Mouse (Mus musculus): ENCODE results near the gene Dlec1.

The Dlec1 gene

DNA sequence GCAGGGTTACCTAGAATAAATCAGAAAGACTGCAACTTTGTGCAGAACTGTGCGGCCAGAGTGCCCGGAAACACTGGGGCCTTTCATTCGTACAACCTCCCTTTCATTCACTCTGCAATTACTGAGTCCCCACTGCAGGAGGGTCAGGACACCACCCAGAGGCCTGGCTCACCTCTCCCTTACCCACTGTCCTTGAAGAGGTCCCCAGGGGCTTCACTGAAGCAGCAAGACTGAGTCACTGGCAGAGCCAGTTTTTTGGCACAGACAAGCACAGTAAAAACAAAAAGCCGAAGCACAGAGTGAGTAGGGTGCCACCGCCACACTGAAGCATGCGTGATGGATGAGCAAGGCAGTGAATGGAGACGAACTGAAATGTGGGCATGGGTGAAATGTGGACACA is 12.8 kb upstream of the Dlec1 start:
- DNase-seq (ENCODE audit: low spot score in 2 of 2), result no peak

DNA sequence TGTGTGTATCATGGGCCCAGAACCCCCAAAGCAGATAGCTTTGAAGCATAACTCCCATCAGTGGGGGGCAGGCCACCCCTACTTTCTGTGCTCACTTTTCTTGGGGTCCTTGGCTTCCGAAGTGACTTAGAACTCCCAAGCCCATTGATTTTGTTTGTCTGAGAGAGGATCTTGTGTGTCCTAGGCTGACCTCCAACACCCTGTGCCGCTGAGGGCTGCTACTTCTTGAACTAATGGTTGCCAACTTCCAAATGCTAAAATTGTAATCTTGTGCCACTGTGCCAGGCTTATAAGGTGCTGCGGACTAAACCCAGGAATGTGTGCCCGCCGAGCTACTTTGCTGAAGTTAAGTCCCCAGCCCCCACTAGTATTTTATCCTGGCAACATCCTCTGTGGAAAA is 11.8 kb upstream of the Dlec1 start:
- DNase-seq (ENCODE audit: low spot score in 2 of 2), result no peak

DNA sequence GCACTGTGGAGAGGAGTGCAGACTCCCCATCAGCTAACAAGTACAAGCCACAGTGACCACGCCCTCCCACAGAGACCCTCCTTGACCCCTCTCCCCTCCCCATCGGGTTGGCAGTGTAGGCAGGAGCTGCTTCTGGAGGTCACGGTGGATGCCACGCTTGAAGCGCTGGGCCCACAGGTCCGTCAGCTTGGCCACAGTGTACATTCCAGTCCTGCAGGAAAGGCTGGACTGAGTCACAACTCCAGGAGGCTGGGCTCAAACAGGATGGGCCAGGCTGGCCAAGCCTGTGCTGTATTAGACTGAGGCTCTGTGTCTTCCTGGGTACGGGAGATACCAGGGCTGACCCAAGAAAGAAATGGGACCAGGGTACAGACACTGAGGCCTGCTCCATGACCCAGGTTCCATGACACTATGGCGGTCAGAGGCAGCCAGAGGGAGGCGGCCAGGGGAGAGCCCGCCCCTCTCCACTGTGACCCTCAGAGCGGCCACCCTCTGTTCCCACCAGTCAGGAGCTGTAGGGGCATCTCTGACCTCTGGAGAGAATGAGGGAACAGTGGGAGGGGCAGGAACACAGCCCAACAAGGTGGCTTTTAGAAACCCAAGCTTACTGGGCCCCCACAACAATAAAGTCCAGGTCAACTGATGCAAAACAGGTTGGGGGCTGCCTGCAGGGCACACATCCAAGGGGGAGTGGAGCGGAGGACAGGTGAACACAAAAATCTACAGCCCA is 10.5 kb upstream of the Dlec1 start:
- no peak for DNase-seq (ENCODE audit: low spot score in 2 of 2)

DNA sequence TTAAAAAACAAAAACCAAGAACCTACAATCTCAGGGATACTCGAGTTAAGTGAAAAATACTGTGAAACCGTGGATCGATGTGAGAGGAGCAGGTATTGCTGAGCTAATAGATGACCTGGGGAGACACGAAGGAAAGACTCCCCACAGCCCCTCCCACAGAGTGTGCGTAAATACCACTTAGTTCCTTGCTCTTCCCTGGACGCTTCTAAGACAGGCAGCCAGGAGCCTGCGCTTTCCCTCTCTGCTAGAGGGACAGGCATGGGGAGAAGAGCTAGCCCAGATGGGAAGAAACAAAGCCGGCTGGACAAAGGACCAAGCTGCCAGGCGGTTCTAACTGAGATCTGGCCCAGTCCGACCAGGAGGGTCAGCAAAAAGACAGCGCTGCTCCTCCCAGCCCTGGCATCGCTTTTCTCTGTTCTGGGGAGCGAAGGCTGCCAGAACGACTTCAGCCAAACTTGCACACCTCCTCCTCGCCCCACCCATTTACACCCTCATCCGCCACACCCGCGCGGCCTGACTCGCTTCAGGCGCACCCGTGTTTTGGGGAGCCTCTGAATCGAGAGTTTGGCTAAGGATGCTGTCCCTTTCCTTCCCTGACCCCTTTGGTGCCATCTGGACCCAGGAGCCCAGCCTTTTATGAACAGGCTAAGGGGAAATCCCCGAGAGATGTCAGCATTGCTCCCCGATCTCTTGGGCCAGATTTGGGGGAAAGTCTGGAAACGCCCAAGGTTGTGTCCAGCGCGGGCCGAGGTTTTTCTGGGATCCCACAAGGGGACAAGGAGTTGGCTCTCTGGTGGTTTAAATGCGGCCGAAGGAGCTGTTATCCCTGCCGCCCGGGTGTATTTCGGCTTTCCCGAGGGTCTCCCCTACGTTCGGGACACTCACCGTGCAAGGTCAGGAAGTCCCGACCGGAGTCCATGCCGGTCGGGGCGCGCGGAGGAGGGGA is 9.5 kb upstream of the Dlec1 start:
- no peak for DNase-seq (ENCODE audit: low spot score in 2 of 2)

DNA sequence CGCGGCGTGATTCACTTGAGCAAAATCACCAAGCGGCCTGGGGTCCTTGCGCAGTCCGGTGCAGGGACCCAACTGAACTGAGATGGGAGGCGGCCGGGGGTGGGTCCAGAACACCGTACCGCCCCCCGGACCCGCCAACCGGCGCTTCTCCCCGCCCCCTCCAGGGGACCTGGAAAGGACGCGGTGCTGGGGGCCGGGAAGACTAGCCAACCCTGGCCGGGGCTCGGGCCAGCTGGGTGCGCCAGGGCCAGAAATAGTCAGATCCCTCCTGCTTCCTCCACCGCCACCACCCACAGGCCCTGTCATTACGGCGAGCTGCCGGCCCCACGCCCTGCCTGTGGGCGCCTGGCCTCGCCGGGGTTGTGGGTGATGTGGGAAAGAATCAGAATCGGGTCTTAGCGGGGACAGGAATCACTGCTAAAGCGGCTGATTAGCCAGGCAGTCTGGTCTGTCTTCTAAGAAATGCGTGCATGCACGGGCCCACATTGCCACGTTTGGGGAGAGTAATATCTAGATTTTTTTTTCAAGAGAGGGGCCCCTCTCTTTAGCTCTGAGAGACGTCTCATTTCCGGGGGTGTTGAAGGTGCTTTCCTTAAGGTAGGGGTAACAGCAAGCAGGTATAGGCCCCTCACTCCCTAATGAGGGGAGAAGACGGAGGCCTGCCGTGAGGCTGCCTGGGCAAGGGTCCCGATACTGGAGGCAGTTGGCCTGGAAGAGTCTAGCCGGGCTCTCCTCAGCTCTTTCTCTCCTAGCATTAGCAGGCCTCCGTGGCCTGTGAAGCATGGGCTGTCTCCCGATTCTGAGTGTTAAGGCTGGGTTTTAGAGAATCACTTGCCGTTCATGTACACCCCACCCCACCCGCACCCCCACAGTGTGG is 8.6 kb upstream of the Dlec1 start, which contains the start of gene Plcd1:
Gene Plcd1 (minus strand): TSS at position 84 of the 877 bp plus-strand sequence.
- no peak for DNase-seq (ENCODE audit: low spot score in 2 of 2)

DNA sequence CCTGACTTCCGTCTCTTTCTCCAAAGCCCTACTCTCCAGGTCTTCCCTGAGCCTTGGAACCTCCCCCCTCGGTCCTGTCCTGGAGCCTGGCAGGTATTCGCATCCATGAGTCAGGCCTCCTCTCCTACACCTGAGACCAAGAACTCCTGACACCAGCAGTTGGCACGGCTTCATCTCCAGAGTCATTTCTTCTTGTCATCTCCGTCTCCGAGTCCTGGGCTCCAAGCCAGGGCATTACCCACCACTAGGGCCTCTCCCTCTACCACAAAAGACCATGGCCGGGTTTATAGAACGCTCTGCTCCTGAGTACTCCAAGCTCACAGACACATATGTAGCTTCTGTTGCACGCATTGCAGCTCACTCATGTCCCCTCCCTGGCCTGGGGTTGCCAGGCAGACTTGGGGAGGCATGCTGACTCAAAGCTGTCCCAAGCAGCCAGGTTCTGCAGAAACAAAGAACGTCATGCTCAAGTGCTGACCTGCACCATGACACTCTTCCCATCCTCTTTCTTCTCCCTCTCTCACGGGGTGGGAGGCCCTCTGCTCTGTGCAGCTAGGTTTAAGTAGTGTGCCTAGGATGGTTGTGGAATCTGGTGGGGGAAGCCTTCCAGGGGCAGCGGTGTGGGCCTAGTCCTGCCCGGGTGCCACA is 7.7 kb upstream of the Dlec1 start:
- no peak for DNase-seq (ENCODE audit: low spot score in 2 of 2)

DNA sequence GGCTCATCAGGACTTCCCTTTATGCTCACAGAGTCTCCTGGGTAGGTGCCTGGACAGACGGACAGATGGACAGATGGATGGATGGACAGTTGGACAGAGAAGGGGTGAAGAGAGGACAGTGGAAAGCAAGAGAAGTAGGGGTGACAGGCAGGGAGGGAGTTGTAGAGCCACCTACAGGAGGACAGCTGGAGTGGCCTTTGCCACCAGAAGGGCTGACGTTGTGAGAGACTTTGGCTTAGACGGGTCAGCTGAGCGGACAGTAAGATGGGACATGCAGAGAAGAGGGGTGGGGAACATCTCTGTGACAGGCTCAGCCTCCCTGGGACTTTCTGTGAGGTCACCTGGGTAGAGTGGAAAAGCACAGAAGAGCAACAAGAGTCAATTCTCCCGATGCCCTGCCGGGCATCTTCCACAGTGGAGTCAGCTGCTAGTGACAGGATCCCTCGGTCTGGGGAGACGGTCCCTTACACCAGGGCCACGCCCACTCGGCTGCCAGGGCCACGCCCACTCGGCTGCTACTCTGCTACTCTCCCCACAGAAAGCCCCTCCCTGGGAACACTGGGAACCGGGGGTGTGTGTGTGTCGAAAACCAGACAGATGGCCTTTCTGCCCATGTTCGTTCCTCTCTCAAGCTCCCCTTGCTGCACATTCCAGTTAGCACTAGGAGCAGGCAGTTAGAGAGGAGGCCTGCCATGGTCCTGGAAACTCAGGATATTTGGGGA is 1.9 kb upstream of the Dlec1 start:
- DNase-seq (ENCODE audit: low spot score in 2 of 2), result peak; percentile 9 to 28

DNA sequence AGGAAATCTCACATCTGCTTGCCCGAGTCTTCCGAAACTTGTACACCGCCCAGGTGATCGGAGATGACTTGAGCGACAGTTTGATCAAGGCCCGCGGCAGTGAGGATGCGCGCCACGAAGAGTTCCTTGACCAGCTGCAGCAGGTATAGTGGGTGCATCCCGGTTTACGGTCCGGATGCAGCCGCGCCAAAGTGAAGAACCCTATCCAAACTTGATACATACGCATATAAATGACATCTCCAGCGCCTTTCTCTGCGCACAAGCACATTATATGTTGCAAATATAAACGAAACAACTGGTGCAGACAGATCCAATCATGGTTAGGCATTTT is 470 bp downstream of the Dlec1 start:
- DNase-seq (ENCODE audit: low spot score in 2 of 2), result no peak

DNA sequence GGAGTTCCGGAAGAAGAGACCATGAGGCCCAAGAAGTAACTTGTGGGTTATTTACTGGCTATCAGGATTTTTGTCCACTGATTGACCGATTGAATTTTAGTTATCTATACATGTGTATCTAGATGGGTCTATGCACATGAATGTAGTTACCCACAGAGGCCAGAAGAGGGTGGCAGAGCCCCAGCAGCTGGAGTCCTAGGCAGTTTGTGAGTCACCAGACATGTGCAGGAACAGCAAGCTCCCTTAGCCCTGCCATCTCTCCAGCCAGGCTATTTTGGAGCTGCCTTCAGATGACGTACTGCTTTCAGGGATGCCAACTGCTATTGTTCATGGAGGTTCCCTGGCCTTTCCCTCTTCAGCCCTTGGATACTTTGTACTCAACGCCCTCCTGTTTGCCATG is 5.3 kb downstream of the Dlec1 start:
- peak in 1 of 2 experiments; percentile 16 for DNase-seq (ENCODE audit: low spot score in 2 of 2)

DNA sequence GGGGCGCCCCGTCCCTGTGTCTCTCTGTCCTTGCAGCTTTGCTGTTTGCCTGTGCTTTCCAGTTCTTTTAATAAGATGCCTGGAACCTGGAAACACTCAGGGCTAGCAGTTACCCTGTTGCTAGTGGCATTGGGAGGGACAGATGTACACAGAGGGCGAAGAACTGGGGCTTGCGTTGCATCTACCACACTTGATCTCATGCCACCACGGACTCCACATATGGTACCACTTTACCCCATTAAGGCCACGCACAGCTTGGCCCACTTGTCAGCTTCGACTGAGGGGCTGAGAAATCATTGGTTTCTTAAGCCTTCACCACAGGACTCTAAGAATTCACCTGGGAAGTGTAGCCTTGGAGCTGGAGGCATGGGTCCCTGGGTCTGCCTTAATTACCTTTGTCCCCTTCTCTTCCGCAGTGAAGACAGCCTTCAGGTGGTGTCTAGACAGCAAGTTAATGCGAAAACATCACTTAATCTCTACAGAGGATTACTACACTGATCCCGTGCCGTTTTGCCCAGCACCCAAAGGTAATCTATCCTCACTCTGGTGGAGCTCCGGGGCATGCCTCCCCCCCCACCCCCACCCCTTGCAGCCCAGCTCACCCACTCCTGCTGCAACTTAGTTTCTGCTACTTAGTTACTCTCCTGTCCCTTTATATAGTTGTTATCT is 7.5 kb downstream of the Dlec1 start:
- DNase-seq (ENCODE audit: low spot score in 2 of 2), result no peak

DNA sequence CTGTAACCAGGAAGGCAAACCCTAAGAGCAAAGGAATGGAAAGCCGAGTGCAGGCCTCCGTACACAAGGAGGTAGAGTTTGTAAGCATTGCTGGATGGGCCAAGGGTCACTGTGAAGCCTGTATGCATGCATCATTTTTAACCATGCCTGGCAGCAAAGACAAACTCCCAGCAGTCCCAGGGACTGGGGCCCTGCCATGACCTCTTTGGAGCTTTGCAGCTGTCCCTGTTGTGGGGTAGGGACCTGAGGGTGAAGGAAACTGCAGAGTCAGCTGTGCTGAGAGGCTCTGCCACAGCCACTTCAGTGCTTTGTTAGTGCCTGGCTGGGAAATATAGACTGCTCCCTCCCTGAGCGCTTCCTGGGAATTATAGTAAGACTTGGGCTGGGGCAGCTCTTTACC is 8.4 kb downstream of the Dlec1 start:
- DNase-seq (ENCODE audit: low spot score in 2 of 2), result no peak

DNA sequence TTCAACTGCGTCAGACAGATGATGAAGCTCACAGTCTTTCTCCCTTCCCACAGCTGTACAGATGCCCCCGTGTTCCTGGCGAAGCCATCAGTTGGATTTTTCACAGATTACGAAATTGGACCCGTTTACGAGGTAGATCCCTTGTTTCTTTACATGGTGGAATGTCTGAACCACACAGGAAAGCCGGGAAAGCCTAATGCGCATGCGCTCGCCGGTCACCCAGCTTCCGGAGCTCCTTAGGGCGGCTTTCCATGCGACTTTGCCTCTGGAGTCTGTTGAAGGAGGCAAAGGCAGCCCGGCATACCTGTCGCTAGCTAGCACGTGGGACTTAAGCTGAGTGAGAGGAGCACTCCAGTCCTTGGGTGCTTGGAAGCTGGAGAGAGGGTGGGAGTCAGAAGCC is 12.6 kb downstream of the Dlec1 start:
- no peak for DNase-seq (ENCODE audit: low spot score in 2 of 2)

DNA sequence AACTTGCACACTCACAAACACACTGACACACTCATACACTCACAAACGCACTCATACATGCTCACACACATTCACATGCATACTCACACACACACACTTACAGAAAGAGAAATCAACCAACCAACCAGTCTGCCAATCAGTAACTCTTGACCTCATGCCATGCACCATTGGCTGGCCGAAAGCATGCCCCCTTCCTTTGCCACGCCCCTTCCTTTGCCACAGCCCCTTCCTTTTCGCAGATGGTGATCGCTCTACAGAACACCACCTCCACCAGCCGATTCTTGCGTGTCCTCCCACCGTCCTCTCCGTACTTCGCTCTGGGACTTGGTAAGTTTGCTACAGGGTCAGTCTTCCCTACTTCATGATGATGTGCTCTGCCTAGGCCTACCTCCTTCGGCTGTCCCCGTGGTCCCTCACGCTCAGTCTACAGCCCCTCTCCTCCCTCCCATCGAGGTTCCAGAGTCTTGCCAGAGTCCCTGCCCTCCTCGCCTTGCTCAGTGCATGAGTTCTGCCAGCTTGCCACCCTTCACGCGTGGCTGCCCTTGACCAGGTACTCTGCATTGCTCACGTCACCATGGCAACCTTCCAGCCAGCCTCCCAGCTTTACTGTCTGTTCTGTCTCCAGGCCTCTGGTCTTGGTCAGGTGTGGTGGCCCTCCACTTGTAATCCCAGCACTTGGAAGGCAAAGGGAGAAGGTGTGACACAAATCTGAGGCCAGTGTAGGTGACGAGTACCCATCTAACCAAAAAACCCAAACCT is 17.3 kb downstream of the Dlec1 start:
- DNase-seq (ENCODE audit: low spot score in 2 of 2), result no peak

DNA sequence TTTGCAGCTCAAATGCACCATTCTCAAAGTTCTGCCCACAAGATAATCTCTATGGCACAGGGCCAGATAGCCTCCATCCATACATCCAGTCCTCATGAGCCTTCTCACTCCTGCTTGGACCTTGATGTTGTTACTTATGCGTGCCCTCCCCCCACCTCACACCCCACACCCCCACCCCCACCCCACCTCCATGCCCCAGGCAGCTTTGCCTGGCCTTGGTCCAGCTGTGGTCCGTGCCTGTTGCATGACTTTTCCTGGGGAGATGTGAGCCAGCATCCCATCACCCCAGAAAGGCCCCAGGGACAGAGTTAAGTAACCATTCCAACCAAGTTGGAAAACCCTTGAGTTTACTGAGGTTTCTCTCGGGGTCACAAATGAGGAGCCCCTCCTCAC is 17.9 kb downstream of the Dlec1 start:
- DNase-seq (ENCODE audit: low spot score in 2 of 2), result no peak

DNA sequence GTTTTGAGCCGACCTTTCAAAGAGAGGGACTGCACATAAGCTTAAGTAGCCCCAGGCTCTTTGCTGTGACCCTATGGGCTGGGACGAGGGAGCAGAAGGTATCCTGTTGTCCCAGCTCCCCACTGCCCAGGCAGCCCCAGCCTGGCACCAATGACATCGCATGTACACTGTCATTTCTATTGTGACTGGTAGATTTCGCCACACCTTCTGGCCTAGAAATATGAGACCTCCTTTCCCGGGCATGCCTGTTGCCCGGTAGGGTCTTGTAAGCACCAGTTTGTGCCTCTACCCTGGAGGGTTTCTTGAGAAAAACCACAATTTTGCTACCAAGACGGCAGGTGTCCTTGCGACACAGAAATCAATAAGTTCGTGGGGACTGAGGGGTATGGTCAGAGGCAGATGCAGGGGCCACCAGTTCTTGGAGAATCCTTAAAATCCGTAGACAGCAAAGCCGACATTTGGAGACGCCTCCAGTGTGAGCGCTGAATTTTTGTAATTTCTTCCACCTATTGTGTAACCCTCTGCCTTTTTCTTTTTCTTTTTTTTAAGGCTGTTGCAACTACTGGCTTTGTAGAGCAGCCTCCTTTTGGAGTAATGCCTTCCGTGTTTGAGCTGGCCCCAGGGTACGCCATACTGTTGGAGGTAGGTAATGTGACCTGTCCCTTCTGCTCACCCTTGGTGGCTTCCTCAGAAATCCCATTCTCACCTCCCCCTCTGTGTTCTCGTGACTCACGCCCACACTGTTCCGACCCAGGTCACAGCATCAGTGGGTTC is 20.5 kb downstream of the Dlec1 start:
- no peak for DNase-seq (ENCODE audit: low spot score in 2 of 2)

DNA sequence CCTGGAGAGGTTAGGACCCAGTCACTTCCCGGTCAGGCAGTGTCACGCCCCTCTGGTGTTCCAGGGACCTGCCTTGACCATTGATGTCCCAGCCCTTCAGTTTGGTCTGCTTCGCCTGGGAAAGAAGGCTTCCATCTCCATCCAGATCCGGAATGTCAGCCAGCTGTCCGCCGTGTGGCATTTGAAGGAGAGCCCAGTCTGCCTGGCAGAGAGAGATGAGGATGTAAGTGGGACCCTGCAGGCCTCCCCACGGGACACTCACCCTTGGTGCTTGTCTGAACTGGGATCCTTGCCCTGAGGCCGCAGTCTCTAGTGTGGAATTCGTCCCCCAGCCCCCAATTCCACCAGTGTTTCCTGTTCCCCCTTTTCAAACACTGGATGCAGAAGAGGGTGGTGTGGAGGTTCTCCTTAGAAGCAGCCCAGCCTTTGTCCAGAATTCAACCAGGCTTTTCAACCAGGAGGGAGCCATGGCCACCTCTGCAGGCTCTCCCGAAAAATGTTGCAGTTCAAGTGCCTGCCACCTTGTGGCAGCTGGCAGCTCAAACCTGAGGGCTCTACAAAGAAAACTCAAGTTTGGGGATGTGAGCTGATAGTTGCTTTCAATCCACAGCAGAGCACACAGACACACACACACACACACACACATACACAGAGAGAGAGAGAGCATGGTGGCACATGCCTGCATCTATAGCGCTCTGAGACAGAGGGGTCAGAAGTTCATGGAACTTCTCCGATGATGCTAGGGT is 26.3 kb downstream of the Dlec1 start:
- no peak for DNase-seq (ENCODE audit: low spot score in 2 of 2)

DNA sequence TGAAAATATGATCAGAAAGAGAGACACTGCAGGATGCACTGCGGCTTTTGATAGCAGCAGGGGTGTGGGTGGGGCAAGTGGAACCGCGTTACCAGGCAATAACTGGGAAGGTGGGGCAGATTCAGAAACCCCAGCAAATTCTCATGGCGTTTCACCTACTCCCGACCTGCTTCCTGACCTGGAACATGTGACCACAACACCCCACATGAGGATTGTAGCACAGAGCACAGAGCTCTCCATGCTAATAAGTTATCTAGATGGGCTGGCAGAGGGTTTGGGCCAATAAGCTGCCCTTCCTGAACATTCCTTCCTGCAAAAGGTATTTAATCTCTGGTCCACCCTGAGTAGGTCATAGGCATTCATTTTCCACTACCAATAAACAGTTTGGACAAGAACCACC is 28.4 kb downstream of the Dlec1 start:
- DNase-seq (ENCODE audit: low spot score in 2 of 2), result no peak

DNA sequence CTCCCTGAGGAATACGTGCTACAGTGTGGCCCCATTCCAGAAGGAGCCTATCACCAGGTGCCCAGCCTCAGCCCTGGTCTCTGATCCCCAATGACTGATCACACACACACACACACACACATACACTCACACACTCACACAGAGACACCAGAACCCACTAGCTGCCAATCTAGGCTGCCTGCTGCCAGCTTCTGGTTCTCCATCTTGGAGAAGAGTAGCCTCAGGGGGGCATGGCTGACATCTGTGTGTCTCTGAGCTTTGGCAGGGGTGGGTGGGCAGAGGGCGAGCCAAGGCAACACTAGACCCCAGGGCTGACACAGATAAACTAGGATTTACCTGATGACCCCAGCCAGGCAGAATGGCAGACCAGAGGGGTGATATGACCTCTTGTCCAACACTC is 36.6 kb downstream of the Dlec1 start:
- DNase-seq (ENCODE audit: low spot score in 2 of 2), result no peak

All from thymus, postnatal 10 days (tissue).